Mouse (Mus musculus): ENCODE measurements at regions not wholly inside any gene's neighbourhood (a gene's known extent, or its start where the extent isn't known, plus 50 kb on each side); places are given as distances from the start of the nearest gene placed in this dataset.
A peak's percentile ranks its signal among the peaks of the same experiment; 100 is the strongest.

- no peak for DNase-seq
Observed at GRCm38 (mm10) chr12:52368034-52368433, 135.7 kb upstream of the Arhgap5 start.

- no peak for DNase-seq
Observed at GRCm38 (mm10) chr12:52368466-52368865, 135.3 kb upstream of the Arhgap5 start.

GRCm38 (mm10) chr12:52370153-52370710 lies 133.5 kb upstream of the Arhgap5 start:
- no peak for DNase-seq

GRCm38 (mm10) chr12:52375116-52375515 lies 128.7 kb upstream of the Arhgap5 start:
- no peak for DNase-seq

- DNase-seq = peak in 1 of 2 experiments; percentile 37
Observed at GRCm38 (mm10) chr12:52376692-52377462, 126.9 kb upstream of the Arhgap5 start.

- peak; percentile 50 to 59 for DNase-seq
Observed at GRCm38 (mm10) chr12:52377463-52377848, 126.3 kb upstream of the Arhgap5 start.

GRCm38 (mm10) chr12:52379245-52379644 lies 124.5 kb upstream of the Arhgap5 start:
- peak; percentile 59 for DNase-seq

GRCm38 (mm10) chr12:52379960-52380359 lies 123.8 kb upstream of the Arhgap5 start:
- DNase-seq = no peak

GRCm38 (mm10) chr12:52381161-52381967 lies 122.4 kb upstream of the Arhgap5 start:
- DNase-seq = no peak

GRCm38 (mm10) chr12:52381968-52382325 lies 121.8 kb upstream of the Arhgap5 start:
- DNase-seq = no peak

- DNase-seq = no peak
Observed at GRCm38 (mm10) chr12:52382832-52383580, 120.8 kb upstream of the Arhgap5 start.

- DNase-seq = no peak
Observed at GRCm38 (mm10) chr12:52389552-52389951, 114.2 kb upstream of the Arhgap5 start.

GRCm38 (mm10) chr12:52390242-52390641 lies 113.5 kb upstream of the Arhgap5 start:
- DNase-seq = no peak

- no peak for DNase-seq
Observed at GRCm38 (mm10) chr12:52392636-52393035, 111.1 kb upstream of the Arhgap5 start.

GRCm38 (mm10) chr12:52393981-52394718 lies 109.6 kb upstream of the Arhgap5 start:
- DNase-seq = no peak

- DNase-seq = no peak
Observed at GRCm38 (mm10) chr12:52394719-52395062, 109.1 kb upstream of the Arhgap5 start.

GRCm38 (mm10) chr12:52395111-52395510 lies 108.7 kb upstream of the Arhgap5 start:
- DNase-seq = peak in 1 of 2 experiments; percentile 26

GRCm38 (mm10) chr12:52396178-52396841 lies 107.5 kb upstream of the Arhgap5 start:
- peak; percentile 74 to 84 for DNase-seq

GRCm38 (mm10) chr12:52397718-52398510 lies 105.9 kb upstream of the Arhgap5 start:
- no peak for DNase-seq

GRCm38 (mm10) chr12:52398511-52398975 lies 105.2 kb upstream of the Arhgap5 start:
- DNase-seq = no peak

GRCm38 (mm10) chr12:52400099-52400498 lies 103.7 kb upstream of the Arhgap5 start:
- DNase-seq = no peak

All from cerebellum, postnatal 14 days (tissue).